Mouse (Mus musculus) forebrain, embryonic 10.5 days (tissue): ENCODE measurements around the gene 9230112D13Rik. TPM values are rescaled to one million over a fixed set of nuclear protein-coding genes. Genes with fewer than 3 reads are reported as not detected.

ENCODE experiments used
- DNase-seq: peaks from one replicate; pipeline ENCODE4 v3.0.0-alpha.2; 2017; ENCODE audit warnings: low spot score; ENCODE audit errors: extremely low spot score
- H3K27ac ChIP-seq: fragments of 300-500 bp; sonication (generic); 2 replicates; pipeline ENCODE4 v1.5.1; 2016; ENCODE audit warnings: mild to moderate bottlenecking
- H3K27me3 ChIP-seq: fragments of 300-500 bp; sonication (generic); 2 replicates; pipeline ENCODE4 v1.6.1; 2016; ENCODE audit warnings: mild to moderate bottlenecking; ENCODE audit not compliant: poor library complexity, severe bottlenecking
- H3K36me3 ChIP-seq: fragments of 300-500 bp; sonication (generic); replicated peaks from 2 replicates; pipeline ENCODE4 v1.6.1; 2016; ENCODE audit warnings: mild to moderate bottlenecking, moderate library complexity
- H3K4me1 ChIP-seq: fragments of 300-500 bp; sonication (generic); 2 replicates; pipeline ENCODE4 v1.6.1; 2016
- H3K4me3 ChIP-seq: fragments of 300-500 bp; sonication (generic); 2 replicates; pipeline ENCODE4 v1.5.1; 2016; ENCODE audit warnings: mild to moderate bottlenecking, moderate library complexity
- H3K9me3 ChIP-seq: fragments of 300-500 bp; sonication (generic); 2 replicates; pipeline ENCODE4 v1.6.1; 2016; ENCODE audit warnings: mild to moderate bottlenecking, moderate library complexity
- WGBS: fragments of 180-500 bp; shearing (Covaris S2); methylation state at CpG from one replicate; pipeline ENCODE4 v1.1.7; 2016; 5-methylcytosine and 5-hydroxymethylcytosine counted together
- polyA plus RNA-seq: library from polyadenylated mRNA; unstranded; fragments of >200 nt; fragmentation: Nextera tagmentation; extraction: Ambion mirVana; gene quantifications from 2 replicates; pipeline ENCODE4 v1.2.1, GENCODE M21; 2016

The 9230112D13Rik gene
- polyA plus RNA-seq, 1 experiment from 2014 or later: not detected

DNA sequence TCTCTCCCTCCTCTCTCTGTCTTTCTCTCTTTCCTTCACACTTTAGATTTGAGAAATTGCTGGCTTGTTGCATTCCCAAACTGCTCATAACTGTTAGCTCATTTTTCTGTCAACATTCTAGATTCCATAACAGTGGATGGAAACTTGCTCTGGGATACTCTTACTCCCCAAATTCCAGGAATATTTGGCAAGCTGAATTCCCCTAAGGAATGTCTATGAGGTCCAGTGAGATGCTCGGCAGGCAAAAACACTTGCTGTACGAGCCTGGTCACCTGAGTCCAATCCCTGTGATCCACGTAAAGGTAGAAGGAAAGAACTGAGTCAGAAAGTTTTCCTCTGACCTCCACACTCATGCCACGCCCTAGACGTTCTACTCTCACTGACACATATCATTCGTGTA lies 9.9 kb upstream of the 9230112D13Rik start:
- peaks cover 10% of the 10 kb centered on the region; the same call in 1 of the 2 replicates for H3K9me3 ChIP-seq
- H3K4me3 ChIP-seq: no peak overlapping the region
- H3K27me3 ChIP-seq: peaks cover 25% of the 10 kb centered on the region
- H3K4me1 ChIP-seq: no peaks in the 10 kb centered on the region
- H3K27ac ChIP-seq: no peak overlapping the region
- H3K36me3 ChIP-seq: no peaks in the 10 kb centered on the region
- WGBS: 88% methylated on average over 6 of the region's 6 CpGs
- DNase-seq: no peak

DNA sequence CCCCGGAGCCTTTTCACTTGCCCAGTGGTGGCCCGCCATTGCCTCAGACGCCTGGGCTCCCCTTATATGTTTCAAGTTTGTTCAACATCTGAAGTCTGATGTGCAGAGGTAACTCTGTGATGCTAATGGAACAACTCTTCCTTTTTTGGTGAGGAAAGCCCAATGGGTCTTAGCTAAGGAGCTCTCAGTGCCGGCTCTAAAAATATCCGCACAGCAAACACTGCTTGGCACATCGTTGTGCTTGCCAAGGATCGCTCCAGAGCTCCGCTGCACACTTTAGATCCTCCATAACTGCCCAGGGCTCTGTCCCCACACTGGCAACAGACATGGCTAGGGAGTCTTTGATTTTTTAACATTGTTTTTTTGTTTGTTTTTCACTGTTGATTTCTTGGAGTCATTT lies 6.2 kb upstream of the 9230112D13Rik start:
- Histone ChIP-seq H3K27me3 (peaks cover 21% of the 10 kb centered on the region), H3K9me3 (peaks cover 10% of the 10 kb centered on the region; the same call in 1 of the 2 replicates), H3K4me1 (no peaks in the 10 kb centered on the region), H3K4me3 (no peak overlapping the region), H3K36me3 (no peaks in the 10 kb centered on the region), H3K27ac (no peak overlapping the region)
- no peak for DNase-seq
- 71% methylated on average over 8 of the region's 8 CpGs for WGBS

DNA sequence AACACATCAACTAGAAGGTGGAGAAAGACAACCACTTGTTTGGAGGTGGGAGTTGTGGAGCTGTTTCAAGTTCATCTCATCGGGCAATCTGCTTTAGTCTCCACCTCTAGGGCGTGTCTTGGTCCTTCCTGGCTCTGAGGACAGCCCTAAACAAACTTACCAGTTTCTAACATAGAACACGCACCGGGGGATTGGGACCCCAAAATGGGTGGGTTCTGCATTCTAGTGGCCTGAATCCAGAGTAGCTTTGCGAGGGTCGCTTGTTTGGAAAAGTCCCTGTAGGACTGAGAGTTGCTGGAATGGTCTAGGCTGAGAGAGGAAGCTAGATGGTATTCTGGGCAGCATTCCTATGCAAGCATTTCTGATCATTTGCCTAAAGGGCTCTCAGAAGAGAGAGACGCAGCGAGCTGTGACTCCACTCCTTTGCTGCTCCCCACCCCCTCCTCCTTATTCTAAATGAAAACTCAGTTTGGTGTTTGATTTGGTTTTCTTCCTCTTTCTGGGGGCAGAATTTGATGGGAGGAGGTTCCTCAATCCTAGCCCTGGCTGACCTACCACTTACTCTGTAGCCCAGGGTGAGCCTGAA lies 4.5 kb downstream of the 9230112D13Rik start:
- Histone ChIP-seq H3K27me3 (peaks cover 14% of the 10 kb centered on the region), H3K4me1 (no peaks in the 10 kb centered on the region), H3K36me3 (no peaks in the 10 kb centered on the region), H3K27ac (no peak overlapping the region), H3K9me3 (no peaks in the 10 kb centered on the region), H3K4me3 (no peak overlapping the region)
- 90% methylated on average over 8 of the region's 8 CpGs for WGBS
- no peak for DNase-seq

DNA sequence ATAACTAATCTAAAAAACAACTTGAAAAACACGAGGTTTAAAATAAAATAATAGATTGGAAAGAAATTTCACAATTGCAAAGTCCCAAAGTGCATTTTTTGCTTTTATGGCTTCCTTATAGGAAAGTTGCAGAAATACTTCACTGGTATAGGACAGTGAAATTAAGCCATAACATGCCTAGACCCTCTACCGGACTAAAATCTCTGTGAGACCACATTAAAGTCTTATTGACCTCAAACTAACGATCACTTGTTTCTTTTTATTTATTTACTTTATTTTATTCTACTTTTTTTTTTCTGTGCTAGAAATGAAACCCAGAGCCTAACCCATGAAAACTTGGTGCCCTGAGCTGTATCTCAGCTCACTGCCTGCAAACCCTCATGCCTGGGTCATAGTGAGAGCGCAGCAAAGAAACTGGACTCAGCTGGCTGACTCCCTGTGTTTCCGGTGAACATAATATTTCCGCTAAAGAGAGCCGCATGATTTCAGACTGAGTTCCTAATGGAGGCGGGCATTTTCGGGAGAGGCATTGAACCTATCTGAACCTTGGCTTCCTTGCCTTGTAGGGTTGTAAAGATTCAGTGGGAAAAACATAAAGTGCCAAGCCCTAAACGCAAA lies 5.5 kb downstream of the 9230112D13Rik start:
- H3K27ac ChIP-seq: no peak overlapping the region
- DNase-seq: no peak
- no peaks in the 10 kb centered on the region for H3K36me3 ChIP-seq
- H3K9me3 ChIP-seq: no peaks in the 10 kb centered on the region
- H3K4me1 ChIP-seq: no peaks in the 10 kb centered on the region
- 95% methylated on average over 10 of the region's 10 CpGs for WGBS
- H3K27me3 ChIP-seq: peaks cover 12% of the 10 kb centered on the region
- H3K4me3 ChIP-seq: no peak overlapping the region

DNA sequence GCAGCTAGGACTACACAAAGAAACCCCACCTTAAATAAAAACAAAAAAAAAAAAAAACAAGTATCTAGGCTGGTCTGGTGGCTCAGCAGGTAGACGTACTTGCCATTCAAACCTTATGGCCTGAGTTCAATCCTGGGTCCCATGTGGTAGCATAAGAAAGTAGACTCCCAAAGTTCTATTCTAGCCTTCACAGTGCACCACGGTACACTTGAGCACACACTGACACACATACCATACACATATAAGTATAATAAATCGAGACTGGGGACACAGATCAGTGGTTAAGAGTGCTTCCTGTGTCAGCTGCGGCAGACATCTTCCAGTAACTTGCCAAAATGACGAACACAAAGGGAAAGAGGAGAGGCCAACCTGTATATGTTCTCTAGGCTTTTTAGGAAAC lies 6.7 kb downstream of the 9230112D13Rik start:
- no peaks in the 10 kb centered on the region for H3K36me3 ChIP-seq
- no peak overlapping the region for H3K4me3 ChIP-seq
- 90% methylated on average over 5 of the region's 5 CpGs for WGBS
- DNase-seq: no peak
- peaks cover 12% of the 10 kb centered on the region; the same call in 1 of the 2 replicates for H3K27me3 ChIP-seq
- no peak overlapping the region for H3K27ac ChIP-seq
- H3K9me3 ChIP-seq: no peaks in the 10 kb centered on the region
- no peaks in the 10 kb centered on the region for H3K4me1 ChIP-seq

DNA sequence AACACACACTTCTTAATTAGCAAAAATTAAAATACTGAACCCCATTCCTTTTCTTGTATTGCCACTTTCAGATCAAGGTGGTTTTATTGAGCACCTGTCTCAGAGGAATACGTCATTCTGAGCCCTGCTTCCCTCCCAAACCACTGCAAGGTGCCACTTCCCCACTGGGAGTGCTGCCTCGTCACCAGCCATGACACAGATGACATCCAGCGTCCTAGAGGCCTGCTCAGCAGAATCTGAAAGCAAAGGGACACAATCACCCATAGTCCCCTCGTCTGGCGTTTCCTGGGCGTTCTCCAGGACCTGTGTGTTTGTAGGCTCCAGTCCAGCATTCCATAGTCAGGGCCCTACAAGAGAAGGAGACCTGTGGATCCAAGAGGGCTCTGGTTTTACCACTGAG lies 8.5 kb downstream of the 9230112D13Rik start:
- H3K27me3 ChIP-seq: peaks cover 12% of the 10 kb centered on the region; the same call in 1 of the 2 replicates
- no peak overlapping the region for H3K4me3 ChIP-seq
- H3K9me3 ChIP-seq: no peaks in the 10 kb centered on the region
- H3K27ac ChIP-seq: no peak overlapping the region
- no peaks in the 10 kb centered on the region for H3K36me3 ChIP-seq
- 50% methylated on average over 6 of the region's 6 CpGs for WGBS
- 0 out of 2 replicates have a peak, but pooled peaks cover under 1% of the 10 kb centered on the region for H3K4me1 ChIP-seq
- no peak for DNase-seq

DNA sequence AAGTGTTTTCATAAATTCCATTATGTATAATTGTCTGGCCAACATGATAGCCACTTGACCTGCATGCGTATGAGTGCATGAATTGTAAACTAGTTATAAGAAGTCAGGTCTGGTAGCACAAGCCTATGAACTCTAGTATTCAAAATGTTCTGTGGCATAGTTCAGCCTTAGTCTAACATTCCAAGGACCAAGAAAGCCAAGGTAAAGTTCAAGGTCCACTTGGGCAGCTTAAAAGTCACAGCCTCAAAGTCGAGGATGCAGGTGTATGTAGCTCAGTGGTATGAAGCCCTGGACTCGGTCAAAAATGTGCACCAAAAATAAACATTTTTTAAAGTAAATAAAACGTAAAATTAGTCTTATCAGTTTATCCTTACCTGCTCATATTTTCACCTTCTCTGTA lies 10.0 kb downstream of the 9230112D13Rik start:
- peaks cover 14% of the 10 kb centered on the region for H3K4me1 ChIP-seq
- H3K36me3 ChIP-seq: no peaks in the 10 kb centered on the region
- WGBS: 88% methylated on average over 4 of the region's 4 CpGs
- H3K27me3 ChIP-seq: 0 out of 2 replicates have a peak, but pooled peaks cover 6% of the 10 kb centered on the region
- no peak for DNase-seq
- no peaks in the 10 kb centered on the region for H3K9me3 ChIP-seq
- no peak overlapping the region for H3K27ac ChIP-seq
- H3K4me3 ChIP-seq: no peak overlapping the region

DNA sequence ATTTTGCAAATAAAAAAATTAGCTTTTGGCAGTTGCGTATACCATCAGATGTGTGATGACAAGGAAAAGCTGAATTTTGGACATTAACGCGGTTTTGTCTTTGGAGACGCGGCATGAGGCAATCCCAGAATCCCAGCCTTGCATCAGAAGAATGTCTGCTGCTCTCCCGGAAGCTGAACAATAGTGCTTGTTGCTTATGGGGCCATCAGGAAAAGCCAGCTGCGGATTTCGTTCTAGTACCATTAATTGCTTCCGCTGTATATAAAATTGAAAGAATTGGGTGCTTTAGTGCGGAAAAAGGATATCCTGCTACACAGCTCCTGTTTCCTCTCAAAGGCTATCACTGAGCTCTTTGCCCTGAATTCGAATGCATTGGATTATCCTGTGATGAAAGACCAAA lies 10.7 kb downstream of the 9230112D13Rik start:
- Histone ChIP-seq H3K27ac (no peak overlapping the region), H3K4me3 (no peak overlapping the region), H3K4me1 (peaks cover 15% of the 10 kb centered on the region), H3K36me3 (no peaks in the 10 kb centered on the region), H3K27me3 (0 out of 2 replicates have a peak, but pooled peaks cover 6% of the 10 kb centered on the region), H3K9me3 (no peaks in the 10 kb centered on the region)
- no peak for DNase-seq
- WGBS: 80% methylated on average over 11 of the region's 11 CpGs

DNA sequence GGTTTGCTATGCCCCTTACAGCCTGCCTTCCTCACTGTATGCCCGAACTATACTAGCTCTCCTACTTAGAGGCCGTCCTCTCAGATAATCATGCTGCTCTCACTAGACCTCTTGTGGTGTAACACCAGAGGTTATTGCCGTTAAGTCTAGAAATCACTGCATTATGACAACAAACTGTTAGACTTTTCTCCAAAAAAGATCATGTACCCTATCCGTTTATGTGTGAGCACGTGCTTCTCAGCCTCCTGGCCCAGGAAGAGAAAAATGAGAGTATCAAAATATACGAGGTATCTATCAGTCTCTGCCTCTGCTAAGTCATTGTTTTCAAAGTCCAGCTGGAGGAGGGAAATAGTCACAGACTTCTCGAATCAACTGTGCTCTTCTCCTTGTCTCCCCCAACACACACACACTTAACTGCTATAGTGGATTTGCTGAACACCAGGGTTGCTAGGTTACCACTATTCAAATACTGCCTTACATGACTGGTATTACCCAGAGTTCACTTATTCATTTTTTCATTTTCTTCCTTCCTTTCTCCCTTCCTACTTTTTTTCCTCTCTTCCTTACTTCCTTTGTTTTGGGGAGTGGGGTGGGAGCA lies 13.7 kb downstream of the 9230112D13Rik start:
- DNase-seq: no peak
- peaks cover 14% of the 10 kb centered on the region for H3K27me3 ChIP-seq
- WGBS: 69% methylated on average over 7 of the region's 7 CpGs
- H3K36me3 ChIP-seq: no peaks in the 10 kb centered on the region
- no peak overlapping the region for H3K27ac ChIP-seq
- no peaks in the 10 kb centered on the region for H3K9me3 ChIP-seq
- peaks cover 17% of the 10 kb centered on the region for H3K4me1 ChIP-seq
- no peak overlapping the region for H3K4me3 ChIP-seq

DNA sequence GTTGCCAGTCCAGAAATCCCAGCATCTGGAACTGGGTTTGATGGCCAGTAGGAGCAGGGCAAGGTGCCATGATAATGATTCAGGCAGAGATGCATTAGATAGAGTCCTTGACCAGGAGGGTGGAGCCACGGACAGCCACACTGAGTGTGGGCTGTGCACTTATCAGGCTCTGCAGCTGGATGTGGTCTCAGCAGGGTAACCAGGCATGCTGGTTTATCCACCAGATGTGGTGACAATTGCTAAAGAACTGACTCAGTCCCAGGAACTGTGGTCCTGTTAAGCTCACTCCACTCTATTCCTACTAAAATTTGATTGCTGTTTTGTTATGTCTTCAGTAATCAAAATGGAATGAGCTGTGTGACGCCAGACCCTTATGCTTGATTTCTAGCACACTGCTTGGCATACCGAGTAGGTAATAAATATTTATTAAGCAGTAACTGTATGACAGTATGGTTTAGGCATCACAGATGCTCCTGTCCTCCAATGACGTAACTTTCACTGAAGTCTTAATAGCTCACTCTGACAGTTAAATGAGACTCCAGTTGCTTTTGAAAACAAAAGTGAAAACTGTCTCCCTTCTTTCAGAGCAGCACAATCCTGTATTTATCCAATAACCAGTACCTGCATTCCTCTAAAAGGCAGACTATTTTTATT lies 14.3 kb downstream of the 9230112D13Rik start:
- Histone ChIP-seq H3K9me3 (no peaks in the 10 kb centered on the region), H3K4me3 (no peak overlapping the region), H3K27me3 (peaks cover 14% of the 10 kb centered on the region), H3K36me3 (no peaks in the 10 kb centered on the region), H3K27ac (no peak overlapping the region), H3K4me1 (peaks cover 23% of the 10 kb centered on the region)
- WGBS: 75% methylated on average over 4 of the region's 4 CpGs
- no peak for DNase-seq

DNA sequence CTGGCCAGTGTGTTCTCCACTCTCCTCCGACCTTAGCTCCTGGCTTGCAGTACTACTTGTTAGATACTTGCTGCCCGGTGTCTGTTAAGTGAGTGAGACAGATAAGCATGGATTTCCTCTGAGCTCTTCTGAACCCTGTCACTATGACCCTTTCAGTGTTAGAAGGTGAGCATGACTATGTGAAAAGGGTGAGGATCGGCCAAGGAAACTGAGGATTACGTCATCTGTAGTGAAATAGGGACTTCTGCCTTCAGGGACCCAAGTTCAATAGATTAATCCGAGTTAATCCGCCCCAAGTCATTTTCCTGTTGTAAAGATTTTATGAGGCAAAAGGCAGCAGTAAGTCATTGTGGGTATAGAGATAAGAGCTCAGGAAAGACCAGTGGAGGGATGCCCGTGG lies 17.3 kb downstream of the 9230112D13Rik start:
- Histone ChIP-seq H3K27me3 (peaks cover 14% of the 10 kb centered on the region), H3K36me3 (no peaks in the 10 kb centered on the region), H3K4me3 (no peak overlapping the region), H3K27ac (no peak overlapping the region), H3K9me3 (no peaks in the 10 kb centered on the region), H3K4me1 (peaks cover 35% of the 10 kb centered on the region)
- DNase-seq: peak; percentile 9
- 77% methylated on average over 7 of the region's 7 CpGs for WGBS

DNA sequence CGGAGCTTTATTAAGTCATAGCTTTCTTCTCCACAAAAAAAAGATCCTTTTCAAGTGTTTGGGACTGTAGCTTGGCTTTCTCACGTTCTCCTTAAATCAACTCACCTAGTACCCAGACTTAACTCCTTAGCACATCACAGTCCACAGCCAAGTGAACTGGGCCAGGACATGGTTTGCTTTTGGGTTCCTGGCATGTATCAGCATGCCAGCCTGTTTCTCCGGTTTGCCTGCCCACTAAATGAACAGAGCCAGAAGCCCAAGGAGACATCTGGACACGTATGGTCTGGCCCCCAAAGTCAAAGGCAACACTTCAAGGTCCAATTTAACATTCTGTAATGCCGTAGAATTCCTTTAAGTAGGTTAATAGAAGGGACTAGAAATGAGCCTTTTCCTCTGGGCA lies 18.2 kb downstream of the 9230112D13Rik start:
- DNase-seq: no peak
- H3K9me3 ChIP-seq: no peaks in the 10 kb centered on the region
- no peaks in the 10 kb centered on the region for H3K36me3 ChIP-seq
- no peak overlapping the region for H3K4me3 ChIP-seq
- H3K27ac ChIP-seq: no peak overlapping the region
- H3K4me1 ChIP-seq: peaks cover 44% of the 10 kb centered on the region
- 90% methylated on average over 5 of the region's 5 CpGs for WGBS
- H3K27me3 ChIP-seq: peaks cover 14% of the 10 kb centered on the region

DNA sequence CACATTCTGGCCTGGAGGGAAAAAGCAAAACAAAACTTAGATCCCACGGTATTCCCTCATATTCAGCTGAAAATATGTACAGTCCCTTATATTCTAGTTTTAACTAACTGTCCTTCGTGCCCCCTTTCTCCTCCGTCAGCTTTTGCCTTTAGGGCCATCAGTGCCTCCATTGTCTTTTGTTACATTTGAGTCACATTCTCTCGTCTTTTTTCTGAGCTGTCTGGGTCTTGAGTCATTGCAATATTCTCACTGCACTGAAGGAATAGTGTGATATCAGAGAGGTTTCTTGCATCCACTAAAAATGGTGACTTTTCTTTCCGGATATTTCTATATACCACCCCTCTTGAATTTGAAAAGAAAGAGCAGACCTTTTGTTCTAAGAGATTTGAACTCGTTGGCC lies 18.8 kb downstream of the 9230112D13Rik start:
- peak; percentile 13 for DNase-seq
- Histone ChIP-seq H3K36me3 (no peaks in the 10 kb centered on the region), H3K9me3 (no peaks in the 10 kb centered on the region), H3K4me1 (peaks cover 47% of the 10 kb centered on the region), H3K27me3 (peaks cover 14% of the 10 kb centered on the region), H3K4me3 (peak overlapping the region; percentile 87), H3K27ac (peak overlapping the region; percentile 99)
- 47% methylated on average over 6 of the region's 6 CpGs for WGBS
